Mouse (Mus musculus) hindlimb bud, embryonic 11.5 days (tissue): ENCODE measurements around the gene Ppp3ca.
A peak's percentile ranks its signal among the peaks of the same experiment; 100 is the strongest.

Source experiments
- DNase-seq: peaks from one replicate; pipeline ENCODE4 v3.0.0-alpha.2; 2012; ENCODE audit warnings: low read depth, low spot score; ENCODE audit errors: extremely low spot score

Gene Ppp3ca

GRCm38 (mm10) chr3:136761292-136761978 is 91.5 kb downstream of the Ppp3ca start:
- no peak for DNase-seq

GRCm38 (mm10) chr3:136761979-136762341 is 92.0 kb downstream of the Ppp3ca start:
- no peak for DNase-seq

GRCm38 (mm10) chr3:136763717-136764270 is 93.9 kb downstream of the Ppp3ca start:
- peak; percentile 56 for DNase-seq

GRCm38 (mm10) chr3:136765569-136765968 is 95.6 kb downstream of the Ppp3ca start:
- no peak for DNase-seq

GRCm38 (mm10) chr3:136768775-136769485 is 99.0 kb downstream of the Ppp3ca start:
- no peak for DNase-seq

GRCm38 (mm10) chr3:136769486-136769882 is 99.6 kb downstream of the Ppp3ca start:
- DNase-seq: no peak

- DNase-seq: no peak
Measured at GRCm38 (mm10) chr3:136771700-136772099, 101.8 kb downstream of the Ppp3ca start.

- DNase-seq: no peak
Measured at GRCm38 (mm10) chr3:136773217-136773616, 103.3 kb downstream of the Ppp3ca start.

GRCm38 (mm10) chr3:136774196-136774595 is 104.3 kb downstream of the Ppp3ca start:
- no peak for DNase-seq

GRCm38 (mm10) chr3:136776525-136776924 is 106.6 kb downstream of the Ppp3ca start:
- DNase-seq: no peak

- DNase-seq: no peak
Measured at GRCm38 (mm10) chr3:136777380-136777779, 107.5 kb downstream of the Ppp3ca start.

- DNase-seq: no peak
Measured at GRCm38 (mm10) chr3:136777787-136778216, 107.9 kb downstream of the Ppp3ca start.

GRCm38 (mm10) chr3:136780321-136780720 is 110.4 kb downstream of the Ppp3ca start:
- DNase-seq: no peak

GRCm38 (mm10) chr3:136782058-136782457 is 112.1 kb downstream of the Ppp3ca start:
- DNase-seq: no peak

- DNase-seq: no peak
Measured at GRCm38 (mm10) chr3:136785686-136786085, 115.8 kb downstream of the Ppp3ca start.

- DNase-seq: no peak
Measured at GRCm38 (mm10) chr3:136790261-136790871, 120.4 kb downstream of the Ppp3ca start.

- no peak for DNase-seq
Measured at GRCm38 (mm10) chr3:136791404-136791803, 121.5 kb downstream of the Ppp3ca start.

- no peak for DNase-seq
Measured at GRCm38 (mm10) chr3:136791946-136792345, 122.0 kb downstream of the Ppp3ca start.

GRCm38 (mm10) chr3:136793411-136793810 is 123.5 kb downstream of the Ppp3ca start:
- DNase-seq: no peak

GRCm38 (mm10) chr3:136794426-136795217 is 124.7 kb downstream of the Ppp3ca start:
- no peak for DNase-seq

GRCm38 (mm10) chr3:136798896-136799295 is 129.0 kb downstream of the Ppp3ca start:
- no peak for DNase-seq
